Mouse (Mus musculus): ENCODE data around the gene Samd4b. TPM values are rescaled to one million over a fixed set of nuclear protein-coding genes. Genes with fewer than 3 reads are reported as not detected.

Gene Samd4b
- total RNA-seq, 2 experiments from 2014 or later = 8.0 to 15.9 TPM

DNA sequence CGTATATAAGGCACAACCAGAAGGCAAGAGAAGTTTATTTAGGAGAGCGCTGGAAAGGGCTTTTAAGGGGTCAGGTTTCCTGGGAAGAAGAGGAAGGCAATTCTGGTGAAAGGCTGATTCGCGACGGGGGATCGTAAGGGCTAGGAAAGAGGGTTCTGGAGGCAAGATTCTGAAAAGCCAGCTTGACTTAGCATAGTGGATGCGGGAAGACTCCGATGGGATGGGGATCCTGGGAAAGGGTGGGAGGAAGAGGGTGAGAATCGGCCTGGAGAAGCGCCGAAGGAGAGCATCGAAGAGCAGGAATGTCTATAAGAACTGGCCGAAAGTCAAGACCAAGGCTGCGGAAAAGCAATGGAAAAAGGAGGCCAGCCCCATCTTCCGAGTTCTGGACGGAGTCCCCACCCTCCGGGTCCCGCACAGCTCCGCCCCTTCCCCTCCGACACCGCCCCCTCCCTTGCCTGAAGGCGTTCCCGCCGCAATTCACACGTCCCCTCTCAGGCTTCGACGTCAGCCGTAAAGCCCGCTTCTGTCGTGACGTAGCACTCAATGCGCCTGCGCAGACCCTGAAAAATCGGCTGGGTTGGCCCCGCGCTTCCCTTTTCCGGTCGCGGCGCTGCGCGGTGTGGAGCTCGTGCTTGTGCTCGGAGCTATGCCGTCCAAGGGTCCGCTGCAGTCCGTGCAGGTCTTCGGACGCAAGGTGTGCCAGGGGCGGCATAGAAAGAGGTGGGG, 247.6 kb downstream of the Samd4b start, which contains the start of gene Rps16:
Rps16 (plus strand) TSS at position 498 of the 729 bp plus-strand sequence.
- ATAC-seq (replicated peaks; ENCODE audit: low FRiP score, poor library complexity, severe bottlenecking) = peak; percentile 98

Other genes with a start within 250 kb of the Samd4b start
- 892 and 1,114 TPM in 2 replicates for gene Rps16, start 247.5 kb downstream of the Samd4b start, total RNA-seq (2015; ENCODE audit: low replicate concordance)
- gene Rps16, start 247.5 kb downstream of the Samd4b start, total RNA-seq (2017; ENCODE audit: low replicate concordance) = 132 and 239 TPM in 2 replicates
- 2.1 and 5.8 TPM in 2 replicates for gene Plekhg2, start 225.5 kb downstream of the Samd4b start, total RNA-seq (2015; ENCODE audit: low replicate concordance)
- 1.0 and 3.1 TPM in 2 replicates for gene Plekhg2, start 225.5 kb downstream of the Samd4b start, total RNA-seq (2017; ENCODE audit: low replicate concordance)
- gene Zfp36, start 217.9 kb downstream of the Samd4b start, total RNA-seq (2015; ENCODE audit: low replicate concordance) = 39.8 and 50.5 TPM in 2 replicates
- 3.9 and 6.4 TPM in 2 replicates for gene Zfp36, start 217.9 kb downstream of the Samd4b start, total RNA-seq (2017; ENCODE audit: low replicate concordance)
- 0.84 and 13.0 TPM in 2 replicates for gene Med29, start 205.4 kb downstream of the Samd4b start, total RNA-seq (2015; ENCODE audit: low replicate concordance)
- gene Med29, start 205.4 kb downstream of the Samd4b start, total RNA-seq (2017; ENCODE audit: low replicate concordance) = 2.6 and 4.4 TPM in 2 replicates
- 21.4 and 56.6 TPM in 2 replicates for gene Paf1, start 205.2 kb downstream of the Samd4b start, total RNA-seq (2015; ENCODE audit: low replicate concordance)
- gene Paf1, start 205.2 kb downstream of the Samd4b start, total RNA-seq (2017; ENCODE audit: low replicate concordance) = 32.5 and 42.5 TPM in 2 replicates
- 79.3 and 117 TPM in 2 replicates for gene Gmfg, start 160.7 kb downstream of the Samd4b start, total RNA-seq (2015; ENCODE audit: low replicate concordance)
- 55.6 and 119 TPM in 2 replicates for gene Gmfg, start 160.7 kb downstream of the Samd4b start, total RNA-seq (2017; ENCODE audit: low replicate concordance)
- 0.84 TPM in 1 of 2 replicates, not detected in the other for gene Lrfn1, start 146.2 kb downstream of the Samd4b start, total RNA-seq (2015; ENCODE audit: low replicate concordance)
- gene Lrfn1, start 146.2 kb downstream of the Samd4b start, total RNA-seq (2017; ENCODE audit: low replicate concordance) = not detected in 2 replicates
- gene Ifnl2, start 87.7 kb downstream of the Samd4b start, total RNA-seq (2015; ENCODE audit: low replicate concordance) = not detected in 2 replicates
- gene Ifnl2, start 87.7 kb downstream of the Samd4b start, total RNA-seq (2017; ENCODE audit: low replicate concordance) = not detected in 2 replicates
- gene Ifnl3, start 75.3 kb downstream of the Samd4b start, total RNA-seq (2015; ENCODE audit: low replicate concordance) = not detected in 2 replicates
- gene Ifnl3, start 75.3 kb downstream of the Samd4b start, total RNA-seq (2017; ENCODE audit: low replicate concordance) = not detected in 2 replicates
- not detected in 2 replicates for gene Sycn, start 57.3 kb downstream of the Samd4b start, total RNA-seq (2015; ENCODE audit: low replicate concordance)
- not detected in 2 replicates for gene Sycn, start 57.3 kb downstream of the Samd4b start, total RNA-seq (2017; ENCODE audit: low replicate concordance)
- gene Nccrp1, start 50.9 kb downstream of the Samd4b start, total RNA-seq (2015; ENCODE audit: low replicate concordance) = not detected in 2 replicates
- not detected in 2 replicates for gene Nccrp1, start 50.9 kb downstream of the Samd4b start, total RNA-seq (2017; ENCODE audit: low replicate concordance)
- gene Pak4, start within 50 bp of the Samd4b start, total RNA-seq (2015; ENCODE audit: low replicate concordance) = 7.6 and 9.6 TPM in 2 replicates
- gene Pak4, start within 50 bp of the Samd4b start, total RNA-seq (2017; ENCODE audit: low replicate concordance) = 2.1 and 5.9 TPM in 2 replicates
- not detected in 2 replicates for gene Acp7, start 33.2 kb upstream of the Samd4b start, total RNA-seq (2015; ENCODE audit: low replicate concordance)
- gene Acp7, start 33.2 kb upstream of the Samd4b start, total RNA-seq (2017; ENCODE audit: low replicate concordance) = not detected in 2 replicates
- gene Fbxo27, start 94.7 kb upstream of the Samd4b start, total RNA-seq (2015; ENCODE audit: low replicate concordance) = not detected in 2 replicates
- 1.4 TPM in 1 of 2 replicates, not detected in the other for gene Fbxo27, start 94.7 kb upstream of the Samd4b start, total RNA-seq (2017; ENCODE audit: low replicate concordance)
- gene Fbxo17, start 118.7 kb upstream of the Samd4b start, total RNA-seq (2015; ENCODE audit: low replicate concordance) = 2.5 TPM in 1 of 2 replicates, not detected in the other
- 1.3 TPM in 1 of 2 replicates, not detected in the other for gene Fbxo17, start 118.7 kb upstream of the Samd4b start, total RNA-seq (2017; ENCODE audit: low replicate concordance)
- gene Mrps12, start 143.7 kb upstream of the Samd4b start, total RNA-seq (2015; ENCODE audit: low replicate concordance) = 12.6 and 27.2 TPM in 2 replicates
- gene Mrps12, start 143.7 kb upstream of the Samd4b start, total RNA-seq (2017; ENCODE audit: low replicate concordance) = 16.2 and 17.5 TPM in 2 replicates
- gene Sars2, start 143.8 kb upstream of the Samd4b start, total RNA-seq (2015; ENCODE audit: low replicate concordance) = 1.3 and 6.1 TPM in 2 replicates
- 0.39 and 4.4 TPM in 2 replicates for gene Sars2, start 143.8 kb upstream of the Samd4b start, total RNA-seq (2017; ENCODE audit: low replicate concordance)
- gene Ccer2, start 158.0 kb upstream of the Samd4b start, total RNA-seq (2015; ENCODE audit: low replicate concordance) = not detected in 2 replicates
- gene Ccer2, start 158.0 kb upstream of the Samd4b start, total RNA-seq (2017; ENCODE audit: low replicate concordance) = not detected in 2 replicates
- 38.9 and 40.2 TPM in 2 replicates for gene Sirt2, start 168.6 kb upstream of the Samd4b start, total RNA-seq (2015; ENCODE audit: low replicate concordance)
- 3.6 and 14.5 TPM in 2 replicates for gene Sirt2, start 168.6 kb upstream of the Samd4b start, total RNA-seq (2017; ENCODE audit: low replicate concordance)
- gene Nfkbib, start 169.4 kb upstream of the Samd4b start, total RNA-seq (2015; ENCODE audit: low replicate concordance) = 8.3 and 12.2 TPM in 2 replicates
- gene Nfkbib, start 169.4 kb upstream of the Samd4b start, total RNA-seq (2017; ENCODE audit: low replicate concordance) = 4.8 and 5.5 TPM in 2 replicates
- gene Rinl, start 190.8 kb upstream of the Samd4b start, total RNA-seq (2015; ENCODE audit: low replicate concordance) = 4.3 and 8.8 TPM in 2 replicates
- 5.4 and 19.4 TPM in 2 replicates for gene Rinl, start 190.8 kb upstream of the Samd4b start, total RNA-seq (2017; ENCODE audit: low replicate concordance)
- gene Hnrnpl, start 210.4 kb upstream of the Samd4b start, total RNA-seq (2015; ENCODE audit: low replicate concordance) = 215 and 258 TPM in 2 replicates
- 202 and 252 TPM in 2 replicates for gene Hnrnpl, start 210.4 kb upstream of the Samd4b start, total RNA-seq (2017; ENCODE audit: low replicate concordance)
- 34.2 and 61.2 TPM in 2 replicates for gene Ech1, start 227.1 kb upstream of the Samd4b start, total RNA-seq (2015; ENCODE audit: low replicate concordance)
- gene Ech1, start 227.1 kb upstream of the Samd4b start, total RNA-seq (2017; ENCODE audit: low replicate concordance) = 10.6 and 14.1 TPM in 2 replicates
- not detected in 2 replicates for gene Lgals4, start 235.7 kb upstream of the Samd4b start, total RNA-seq (2015; ENCODE audit: low replicate concordance)
- 0.91 and 1.5 TPM in 2 replicates for gene Lgals4, start 235.7 kb upstream of the Samd4b start, total RNA-seq (2017; ENCODE audit: low replicate concordance)

Measured in erythroid progenitor cell, adult 5-6 weeks (primary cell).